Mouse (Mus musculus) frontal cortex, adult 2 months (tissue): ENCODE measurements around the gene Mcm2. TPM values are rescaled to one million over a fixed set of nuclear protein-coding genes. Genes with fewer than 3 reads are reported as not detected.

Experiments
- DNase-seq, 2 experiments: peaks; one replicate each; pipeline ENCODE4 v3.0.0; 2022; ENCODE audit warnings: low spot score in 1 of 2; ENCODE audit errors: extremely low spot score in 1 of 2
- polyA plus RNA-seq: library from polyadenylated mRNA; depleted of rRNA; stranded (reverse); fragments of >200 nt; gene quantifications from 2 replicates; pipeline ENCODE4 v1.2.3, GENCODE M21; 2012

The Mcm2 gene
- polyA plus RNA-seq, 1 experiment = 4.4 TPM

DNA sequence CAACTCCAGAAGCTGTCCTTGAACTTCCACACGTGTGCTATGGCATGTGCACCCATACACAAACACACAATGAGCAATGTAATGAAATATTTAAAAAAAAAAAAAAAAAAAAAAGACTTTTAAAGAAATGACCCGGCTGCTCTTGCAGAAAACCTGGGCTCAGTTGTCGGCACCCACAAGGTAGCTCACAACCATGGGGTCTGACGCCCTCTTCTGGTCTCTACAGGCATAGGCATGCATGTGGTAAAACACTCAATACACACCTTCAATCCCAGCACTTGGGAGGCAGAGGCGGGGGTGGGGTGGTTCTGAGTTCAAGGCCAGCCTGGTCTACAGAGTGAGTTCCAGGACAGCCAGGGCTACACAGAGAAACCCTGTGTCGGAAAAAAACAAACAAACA lies 2.6 kb downstream of the Mcm2 start:
- DNase-seq = no peak

DNA sequence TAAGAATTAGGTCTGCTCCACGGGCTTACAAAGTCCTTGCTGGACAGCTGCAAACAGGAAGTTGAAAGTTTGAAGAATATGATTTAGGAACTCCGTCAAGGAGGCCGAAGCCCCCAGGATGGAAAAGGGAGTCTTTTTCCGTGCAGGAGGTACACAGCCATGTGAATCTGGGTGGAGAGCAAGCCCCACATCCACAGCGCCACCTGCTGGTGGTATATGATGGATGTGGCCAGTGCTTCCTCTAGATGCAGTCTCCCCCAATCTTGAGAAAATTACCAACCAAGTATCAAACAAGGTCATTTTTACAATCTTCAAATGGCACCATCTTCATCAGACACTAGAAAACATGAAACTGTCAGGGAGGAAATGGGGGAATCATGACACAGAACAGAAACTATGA lies 5.0 kb downstream of the Mcm2 start:
- peak in 1 of 2 experiments; percentile 83 for DNase-seq

DNA sequence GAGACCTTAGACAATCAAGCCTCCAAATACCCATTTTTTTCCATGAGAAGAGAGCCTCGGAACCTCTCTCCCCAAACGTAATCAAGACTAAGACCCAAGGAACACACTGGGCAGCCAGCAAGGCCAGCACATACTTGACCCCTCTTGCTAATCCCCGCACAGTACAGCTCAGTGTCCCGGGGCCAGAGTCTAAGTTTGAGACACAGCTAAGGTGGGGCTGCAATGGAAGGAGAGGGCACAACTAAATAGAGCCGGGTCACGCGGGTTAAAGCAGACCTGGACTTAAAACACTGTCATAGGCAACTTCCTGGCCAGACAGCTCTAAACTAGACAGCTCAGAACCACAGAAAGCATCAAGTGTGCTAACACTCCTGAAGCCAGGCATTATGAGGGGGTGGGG lies 7.7 kb downstream of the Mcm2 start:
- DNase-seq = no peak

DNA sequence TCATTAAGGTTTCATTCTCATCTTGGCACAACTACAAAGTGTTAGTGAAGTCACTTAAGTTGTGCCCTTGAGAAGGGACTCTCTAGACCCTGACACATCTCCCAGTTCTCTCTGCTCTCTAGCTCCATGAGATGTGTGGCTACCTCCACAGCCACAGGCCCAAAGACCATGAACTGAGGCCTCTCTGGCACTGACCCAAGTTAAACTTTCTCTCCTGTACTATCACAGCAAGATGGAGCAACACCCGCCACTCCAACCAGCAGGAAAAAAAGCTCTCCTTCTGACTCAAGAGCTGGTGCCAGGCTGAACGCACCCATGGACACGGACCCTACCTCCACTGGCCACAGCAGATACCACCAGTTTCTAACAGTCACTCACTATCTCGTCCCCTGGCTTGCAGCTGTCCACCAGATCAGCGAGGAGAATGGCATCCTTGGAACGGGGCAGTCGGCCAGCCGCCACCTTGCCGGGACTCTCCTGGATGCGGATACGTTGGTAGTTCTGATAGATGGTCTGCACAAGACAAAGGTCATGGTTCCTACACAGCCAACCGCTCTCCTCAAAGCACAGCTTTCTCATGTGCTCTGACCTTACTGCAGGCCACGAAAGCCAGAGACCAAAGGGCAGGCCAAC lies 9.1 kb downstream of the Mcm2 start:
- no peak for DNase-seq

DNA sequence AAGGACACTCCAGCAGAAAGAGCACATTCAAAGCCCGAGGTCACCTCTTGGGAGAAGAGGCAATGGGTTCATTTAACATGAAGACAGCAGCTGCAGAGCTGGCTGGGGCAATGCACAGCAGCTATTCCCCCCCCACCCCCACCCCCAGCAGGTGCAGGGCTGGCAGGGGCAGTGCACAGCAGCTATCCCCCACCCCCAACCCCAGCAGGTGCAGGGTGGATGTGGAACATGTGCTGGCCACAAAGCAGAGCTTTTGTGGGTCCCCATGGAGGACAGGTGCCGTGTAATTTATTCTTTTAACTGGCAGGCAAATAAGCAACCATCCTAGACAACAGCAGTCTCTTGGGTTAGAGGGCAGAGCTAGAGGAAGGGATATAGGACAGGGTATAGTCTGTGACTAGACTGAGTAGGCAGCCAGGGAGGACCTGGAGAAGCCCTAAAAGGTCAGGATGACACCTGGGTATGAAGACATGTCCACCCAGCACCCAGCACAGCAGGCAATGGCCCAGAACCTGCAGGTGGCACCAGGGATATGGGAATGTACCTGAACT lies 12.1 kb downstream of the Mcm2 start:
- no peak for DNase-seq

DNA sequence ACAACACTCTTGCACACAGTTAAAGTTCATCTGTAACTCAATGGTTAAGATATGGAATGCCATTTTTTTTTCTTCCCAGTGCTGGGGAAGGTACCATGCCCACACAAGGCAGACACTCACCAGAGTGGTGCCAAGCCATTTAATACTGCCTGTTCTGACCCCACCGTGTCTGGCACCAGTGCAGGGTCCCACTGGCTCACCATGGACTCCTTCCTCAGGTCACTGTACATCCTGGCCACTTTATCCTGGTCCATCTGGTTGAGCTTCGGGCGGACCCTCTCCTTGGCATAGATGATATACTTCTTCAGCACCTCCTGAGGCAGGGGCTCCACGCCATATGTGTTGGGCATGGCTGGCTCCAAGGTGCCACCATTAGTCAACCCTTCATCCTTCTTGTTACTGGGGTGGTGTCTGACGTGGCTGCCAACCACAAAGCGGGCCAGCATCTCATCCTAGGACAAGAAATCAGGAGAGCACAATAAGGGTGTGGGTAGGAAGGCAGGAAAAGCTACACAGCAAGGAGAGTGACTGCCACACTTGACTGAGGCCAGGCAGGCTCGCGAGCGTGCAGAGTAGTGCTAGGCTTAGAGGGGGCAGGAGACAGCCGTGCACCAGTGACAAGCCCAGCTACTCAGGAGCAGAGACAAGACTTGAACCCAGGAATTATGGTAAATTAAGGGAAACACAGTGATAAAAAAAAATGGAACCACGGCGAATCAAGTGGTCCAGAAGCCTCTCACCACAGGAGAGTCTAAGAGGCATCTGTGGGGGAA lies 12.8 kb downstream of the Mcm2 start:
- DNase-seq = no peak

DNA sequence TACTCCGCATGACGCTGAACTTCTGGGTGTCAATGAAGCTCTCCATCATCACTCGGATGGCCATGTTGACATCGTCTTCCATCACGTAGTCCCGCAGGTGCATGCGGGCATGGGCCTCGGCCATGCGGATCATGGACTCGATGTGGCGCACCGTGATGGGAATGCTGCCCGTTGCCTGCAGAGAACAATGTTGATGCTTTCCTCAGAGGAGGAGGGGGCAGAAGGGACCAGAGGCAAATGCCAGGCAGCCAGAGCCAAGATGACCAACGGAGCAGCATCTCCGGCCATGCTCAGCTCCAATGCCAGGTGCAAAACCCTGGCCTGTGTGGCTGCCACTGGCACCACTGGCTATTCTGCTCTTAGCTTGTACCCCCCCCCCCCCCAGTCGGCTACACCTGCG lies 13.9 kb downstream of the Mcm2 start:
- DNase-seq = no peak

DNA sequence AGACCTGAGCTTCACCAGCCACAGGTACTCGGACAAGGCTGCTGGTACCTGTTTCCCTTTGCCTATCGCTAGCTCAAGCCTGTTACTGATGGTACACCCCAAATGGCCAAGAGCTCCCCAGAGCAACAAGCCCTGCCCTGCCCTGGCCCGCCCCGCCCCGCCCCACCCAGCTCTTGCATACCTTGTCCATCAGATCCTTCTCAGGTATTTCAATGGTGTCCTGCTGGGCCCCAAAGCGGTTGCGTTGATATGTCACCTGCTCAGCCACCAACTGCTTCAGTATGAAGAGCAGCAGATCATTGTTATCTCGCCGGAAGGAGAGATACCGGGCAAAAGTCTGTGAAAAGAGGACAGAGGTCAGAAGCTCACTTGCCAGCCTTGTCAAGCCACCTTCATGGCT lies 14.4 kb downstream of the Mcm2 start:
- no peak for DNase-seq

DNA sequence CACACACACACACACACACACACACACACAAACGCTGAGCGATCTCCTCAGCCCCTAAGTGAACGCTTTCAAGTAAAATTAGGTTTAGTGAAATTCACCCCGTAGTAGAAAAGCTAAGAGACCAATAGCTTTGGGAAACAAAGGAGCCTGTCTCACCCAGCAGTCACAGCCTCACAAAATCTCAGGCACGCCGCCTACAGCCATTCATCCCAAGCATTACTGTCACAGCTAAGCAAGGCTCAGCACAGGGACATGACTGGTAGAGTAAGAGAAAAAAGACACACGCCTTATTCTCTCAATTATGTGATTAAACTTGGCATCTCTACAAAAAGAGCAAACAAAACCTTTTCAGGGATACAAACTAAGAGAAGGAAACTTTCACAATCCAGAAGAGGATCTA lies 17.2 kb downstream of the Mcm2 start:
- no peak for DNase-seq

DNA sequence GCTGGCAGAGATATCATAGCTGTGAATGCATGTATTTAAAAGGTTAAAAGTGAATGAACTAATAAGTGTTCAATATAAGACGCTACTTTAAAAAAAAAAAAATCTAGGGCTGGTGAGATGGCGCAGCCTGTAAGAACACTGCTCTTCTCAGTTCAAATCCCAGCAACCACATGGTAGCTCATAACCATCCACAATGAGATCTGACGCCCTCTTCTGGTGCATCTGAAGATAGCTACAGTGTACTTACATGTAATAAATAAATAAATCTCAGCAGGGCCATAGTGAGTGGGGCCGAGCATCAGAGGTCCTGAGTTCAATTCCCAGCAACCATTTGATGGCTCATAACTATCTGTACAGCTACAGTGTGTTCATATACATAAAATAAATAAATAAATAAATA lies 19.1 kb downstream of the Mcm2 start:
- DNase-seq = no peak

DNA sequence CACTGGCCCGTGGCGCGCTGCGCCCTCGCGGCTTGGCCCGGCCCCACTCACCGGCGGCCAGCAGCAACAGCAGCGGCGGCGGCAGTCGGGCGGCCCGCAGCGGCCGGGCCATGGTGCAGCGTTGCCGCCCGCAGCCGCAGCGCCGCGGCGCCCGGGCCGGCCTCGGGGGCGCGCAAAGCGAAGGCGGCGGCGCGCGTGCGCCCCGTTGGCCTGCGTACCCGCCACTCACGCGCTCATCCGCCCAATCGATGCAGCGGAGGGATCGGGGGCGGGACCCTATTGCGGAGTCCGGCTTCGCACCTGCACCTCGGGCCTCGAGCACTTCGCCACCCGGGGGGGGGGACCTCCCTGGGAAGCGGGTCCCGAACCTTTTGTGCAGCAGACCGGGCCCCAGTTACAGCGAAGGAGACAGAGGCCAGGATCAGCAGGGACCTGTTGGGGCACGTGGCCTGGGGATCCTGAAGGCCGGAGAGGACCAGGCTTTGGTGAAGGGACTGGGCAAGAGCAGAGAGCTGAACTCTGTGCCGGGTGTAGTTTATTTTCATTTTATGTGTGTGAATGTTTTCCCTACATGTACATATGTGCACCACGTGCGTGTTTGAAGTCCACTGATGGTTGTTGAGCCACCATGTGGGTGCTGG lies 23.6 kb downstream of the Mcm2 start, which contains the start of gene Podxl2:
TSS of gene Podxl2 (minus strand) at position 177 of the 641 bp plus-strand sequence.
- peak; percentile 55 to 86 for DNase-seq

DNA sequence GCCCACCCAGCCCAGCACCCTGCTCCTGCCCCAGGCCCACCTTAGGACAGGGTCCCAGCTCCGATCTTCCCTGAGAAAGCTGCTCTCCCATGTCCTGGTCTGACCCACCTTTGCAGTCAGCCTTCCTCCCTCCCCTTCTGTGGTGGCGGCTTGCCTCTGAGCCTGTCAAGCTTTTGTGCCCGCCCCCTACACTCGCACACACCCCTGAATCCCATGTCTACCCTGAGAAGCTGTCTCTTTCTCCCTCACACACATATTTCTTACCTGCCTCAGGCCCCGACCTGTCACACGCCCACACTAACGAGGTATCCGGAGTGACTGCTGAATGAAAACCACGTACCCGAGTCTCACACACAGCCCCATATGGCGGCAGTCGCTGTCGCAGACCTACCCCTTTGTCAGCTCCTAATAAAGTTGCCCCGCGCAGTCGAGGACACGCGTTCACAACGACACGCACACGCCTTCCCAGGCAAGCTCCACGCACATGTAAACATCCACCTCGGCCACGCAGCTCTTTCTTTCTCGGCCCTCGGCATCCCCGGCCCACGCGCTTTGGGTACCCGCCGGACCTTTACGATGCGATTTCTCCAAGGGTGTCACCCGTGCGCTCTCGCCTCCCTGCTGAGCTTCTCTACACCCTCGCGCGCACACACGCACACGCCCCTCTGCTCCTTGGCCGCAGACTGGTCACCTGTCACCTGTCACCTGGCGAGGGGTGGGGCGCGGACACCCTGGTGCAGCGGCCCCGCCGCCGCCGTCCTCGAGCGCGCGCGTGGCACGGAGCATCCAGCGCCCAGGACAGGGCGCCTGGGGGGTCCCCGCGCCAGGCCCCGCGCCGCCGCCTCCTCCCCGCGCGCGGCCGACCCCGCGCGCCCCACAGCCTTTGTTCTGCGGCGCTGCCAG lies 24.4 kb downstream of the Mcm2 start:
- DNase-seq = peak in 1 of 2 experiments; percentile 46

DNA sequence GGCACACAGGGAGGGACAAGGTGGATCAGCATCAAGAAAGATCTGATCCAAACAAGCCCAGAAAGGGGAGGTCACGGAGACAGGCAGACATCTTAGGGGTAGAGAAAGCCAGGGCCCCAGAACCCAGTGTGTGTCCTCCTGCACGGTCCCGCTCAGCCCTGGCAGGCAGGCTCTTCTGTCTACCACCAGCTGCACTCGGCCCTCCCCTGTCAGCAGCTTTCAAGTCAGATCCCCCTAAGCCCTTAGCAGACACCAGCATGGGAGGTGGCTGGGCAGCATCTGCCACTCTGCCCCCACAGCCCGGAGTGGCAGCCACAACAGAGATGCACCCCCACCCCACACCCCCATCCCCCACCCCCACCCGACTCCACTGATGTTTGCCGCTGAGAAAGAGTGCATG lies 25.8 kb downstream of the Mcm2 start:
- no peak for DNase-seq

DNA sequence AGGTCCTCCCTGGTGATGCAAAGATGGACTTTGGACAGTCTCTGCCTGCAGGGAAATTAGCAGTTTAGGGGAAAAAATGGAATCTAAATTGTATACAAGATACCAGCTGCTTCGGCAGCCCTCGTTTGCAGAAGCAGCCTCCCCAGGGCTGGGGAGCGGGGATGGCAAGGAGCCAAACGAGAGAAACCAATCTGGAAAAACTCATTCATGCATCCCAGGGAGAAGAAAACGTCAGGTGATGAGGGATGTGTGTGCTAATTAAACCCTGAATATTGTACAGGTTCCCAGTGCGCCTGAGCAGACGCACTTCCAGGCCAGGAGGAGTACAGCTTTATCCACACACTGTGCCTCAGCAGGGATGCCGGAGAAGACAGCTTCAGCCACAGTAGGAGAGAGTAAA lies 27.0 kb downstream of the Mcm2 start:
- DNase-seq = peak; percentile 45 to 59

DNA sequence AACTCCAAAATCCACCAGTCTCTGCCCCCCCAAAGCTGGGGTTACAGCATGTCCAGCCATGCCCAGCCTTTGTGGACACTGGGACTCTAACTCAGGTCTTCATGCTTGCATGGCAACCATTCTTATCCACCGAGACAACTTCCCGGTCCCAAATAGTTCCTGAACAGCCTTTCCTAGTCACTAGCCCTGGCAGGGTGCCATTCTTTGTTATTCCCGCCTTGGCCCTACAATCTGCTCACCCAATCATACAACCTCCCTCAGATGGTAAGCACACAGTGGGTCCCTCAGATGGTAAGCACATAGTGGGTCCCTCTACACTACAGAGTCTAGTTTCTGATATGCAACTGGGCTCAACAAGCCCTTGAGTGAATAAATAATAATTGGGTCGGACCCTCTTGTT lies 28.0 kb downstream of the Mcm2 start:
- no peak for DNase-seq

DNA sequence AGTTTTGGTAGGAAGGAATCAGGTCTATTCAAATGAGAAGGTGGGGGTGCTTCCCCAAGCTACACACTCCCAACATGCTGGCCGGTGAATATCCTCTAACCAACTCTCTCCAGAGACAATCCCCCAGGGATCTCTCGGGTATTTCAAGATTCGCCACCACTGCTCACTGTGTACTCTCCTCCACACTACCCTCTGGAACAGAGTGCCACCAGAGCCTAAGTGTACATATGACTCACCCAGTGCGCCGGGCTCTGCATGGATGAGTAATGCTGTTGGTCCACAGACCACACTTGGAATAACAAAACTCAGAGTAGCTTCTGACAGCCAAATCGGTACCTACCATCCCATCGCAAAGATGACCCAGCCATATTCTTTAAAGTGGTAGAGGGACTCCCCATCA lies 29.1 kb downstream of the Mcm2 start:
- peak; percentile 41 to 65 for DNase-seq

DNA sequence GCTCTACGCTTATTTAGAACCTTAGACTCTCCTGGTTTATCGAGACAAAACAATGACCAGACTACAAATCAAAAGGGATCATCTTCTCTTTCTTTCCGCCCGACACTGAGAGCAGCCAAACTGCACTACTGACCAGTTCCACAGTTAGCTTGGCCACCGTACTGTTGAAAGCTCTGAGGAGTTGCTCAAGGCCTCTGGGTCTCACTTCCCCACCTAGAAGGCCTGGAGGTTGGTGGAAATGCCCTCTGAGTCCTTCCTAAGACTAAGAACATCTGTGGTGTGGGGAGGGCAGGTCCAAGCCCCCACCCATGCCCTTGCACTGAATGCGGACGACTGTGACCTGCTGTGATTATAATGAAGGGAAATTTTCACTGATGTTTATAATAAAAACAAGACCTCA lies 32.9 kb downstream of the Mcm2 start:
- no peak for DNase-seq

DNA sequence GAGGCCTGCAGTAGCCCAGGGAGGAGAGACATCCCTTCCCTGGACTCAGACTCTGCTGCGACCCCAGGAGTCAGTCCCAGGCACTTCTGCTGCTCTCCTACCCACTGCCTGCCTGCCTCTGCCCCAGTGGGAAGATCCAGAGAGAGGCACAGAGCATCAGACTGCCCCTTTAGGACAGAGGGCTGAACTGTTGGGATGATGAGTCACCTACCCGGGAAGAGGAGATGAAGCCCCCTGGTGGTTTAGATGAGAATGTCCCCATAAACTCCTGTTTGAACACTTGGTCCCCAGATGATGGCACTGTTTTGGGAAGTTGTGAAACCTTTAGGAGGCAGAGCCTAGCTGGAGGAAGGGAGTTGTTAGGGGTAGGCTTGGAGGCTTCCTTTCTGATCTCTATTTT lies 37.7 kb downstream of the Mcm2 start:
- DNase-seq = peak in 1 of 2 experiments; percentile 65

DNA sequence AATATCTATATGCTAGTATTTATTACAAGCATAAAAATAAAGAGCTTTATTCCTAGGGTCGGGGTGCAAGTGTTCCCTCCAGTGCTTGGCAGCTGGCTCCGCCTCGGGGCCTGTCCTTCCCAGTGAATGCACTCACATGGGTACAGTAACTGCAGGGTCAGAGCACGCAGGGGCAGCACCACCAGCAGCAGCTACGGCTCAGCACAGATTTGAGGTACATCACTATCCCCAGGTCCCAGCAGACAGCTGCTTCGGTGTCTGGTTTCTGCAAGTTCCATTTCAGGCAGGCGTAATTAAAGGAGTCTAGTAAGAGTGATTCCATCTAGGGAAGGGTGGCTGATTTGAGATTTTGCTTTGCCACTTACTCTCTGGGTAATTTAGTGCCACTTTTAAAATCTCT lies 40.2 kb downstream of the Mcm2 start:
- no peak for DNase-seq

DNA sequence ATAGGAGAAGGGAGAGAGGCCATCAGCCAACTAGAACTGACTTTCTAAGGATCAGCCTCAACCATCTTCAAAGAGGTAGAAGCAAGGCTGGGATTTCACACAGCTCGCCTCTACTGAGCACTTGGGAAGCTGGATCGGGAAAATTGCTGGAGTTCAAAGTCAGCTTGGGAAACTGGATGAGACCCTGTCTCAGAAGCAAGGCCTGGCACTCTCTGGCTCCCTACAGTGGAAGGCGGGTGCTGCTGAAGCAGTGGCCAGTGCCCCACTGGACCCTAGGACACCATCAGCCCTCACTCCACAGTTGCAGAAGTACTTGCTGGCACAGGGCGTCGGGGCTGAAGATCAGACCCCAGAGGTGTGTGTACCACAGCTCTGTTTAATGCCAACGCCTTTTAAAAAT lies 40.8 kb downstream of the Mcm2 start:
- DNase-seq = no peak

DNA sequence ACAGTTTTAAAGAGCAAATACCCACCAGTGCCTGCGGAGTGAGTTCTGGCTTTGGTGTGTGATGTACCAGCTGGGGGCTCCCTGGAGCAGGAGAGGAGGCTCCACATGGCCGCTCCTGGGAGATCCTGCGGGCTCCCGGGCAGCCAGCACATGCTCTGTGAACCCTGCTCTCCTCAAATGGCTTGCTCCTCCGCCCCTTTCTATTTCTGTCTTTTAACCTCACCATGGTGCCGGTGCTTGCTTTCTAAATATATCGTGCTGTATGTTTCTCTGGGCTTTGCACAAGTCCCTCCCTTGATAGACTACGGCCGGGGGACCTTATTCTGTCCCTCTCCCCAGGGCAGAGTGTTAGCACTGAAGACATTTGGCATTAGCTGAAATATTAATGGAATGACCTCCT lies 41.3 kb downstream of the Mcm2 start:
- DNase-seq = no peak
